Mouse (Mus musculus) bone marrow macrophage, adult 2 months (primary cell): ENCODE measurements around the gene Cd164. TPM values are rescaled to one million over a fixed set of nuclear protein-coding genes. Genes with fewer than 3 reads are reported as not detected.

Experiments
- H3K27ac ChIP-seq: 2 replicates; pipeline ENCODE4 v1.5.1; 2012; ENCODE audit warnings: low read depth, low read length; ENCODE audit not compliant: insufficient read depth
- H3K4me1 ChIP-seq: 2 replicates; pipeline ENCODE4 v1.6.1; 2012; ENCODE audit warnings: low read length; ENCODE audit not compliant: control insufficient read depth, insufficient read depth
- H3K4me3 ChIP-seq: 2 replicates; pipeline ENCODE4 v1.5.1; 2012; ENCODE audit warnings: mild to moderate bottlenecking, low read length, moderate library complexity; ENCODE audit not compliant: insufficient read depth
- CTCF ChIP-seq: IDR thresholded peaks from 2 replicates; pipeline ENCODE4 v1.5.1; 2012; ENCODE audit warnings: low read depth, mild to moderate bottlenecking, low read length, moderate library complexity
- POLR2A ChIP-seq: IDR thresholded peaks from 2 replicates; pipeline ENCODE4 v1.6.1; 2012; ENCODE audit warnings: mild to moderate bottlenecking, low read depth, low read length, borderline replicate concordance
- polyA plus RNA-seq: library from polyadenylated mRNA; stranded (reverse); fragments of >200 nt; gene quantifications from 2 replicates; pipeline ENCODE4 v1.2.4, GENCODE M21; 2012; ENCODE audit not compliant: missing spikeins, insufficient read depth, insufficient read length

Gene Cd164
- polyA plus RNA-seq, 1 experiment: 57.3 TPM

- H3K4me3 ChIP-seq: no peak overlapping the region
These were observed 25.4 kb downstream of the Cd164 start for GRCm38 (mm10) chr10:41544481-41545190.

GRCm38 (mm10) chr10:41545224-41545755 lies 26.1 kb downstream of the Cd164 start:
- H3K27ac ChIP-seq: no peak overlapping the region
- TF ChIP-seq CTCF: no peak
- no peak for TF ChIP-seq POLR2A

More at GRCm38 (mm10) chr10:41544481-41545190, 25.4 kb downstream of the Cd164 start:
- H3K4me1 ChIP-seq: peaks cover 2% of the 10 kb centered on the region; the same call in 1 of the 2 replicates
- TF ChIP-seq CTCF: no peak
- no peak for TF ChIP-seq POLR2A
- no peak overlapping the region for H3K27ac ChIP-seq

GRCm38 (mm10) chr10:41546396-41547165 lies 27.4 kb downstream of the Cd164 start:
- TF ChIP-seq CTCF (no peak), POLR2A (no peak)
- H3K4me3 ChIP-seq: no peak overlapping the region
- H3K27ac ChIP-seq: no peak overlapping the region
- peaks cover 2% of the 10 kb centered on the region; the same call in 1 of the 2 replicates for H3K4me1 ChIP-seq

More at GRCm38 (mm10) chr10:41545224-41545755, 26.1 kb downstream of the Cd164 start:
- Histone ChIP-seq H3K4me1 (peaks cover 2% of the 10 kb centered on the region; the same call in 1 of the 2 replicates), H3K4me3 (no peak overlapping the region)

- H3K4me1 ChIP-seq: no peaks in the 10 kb centered on the region
- H3K4me3 ChIP-seq: no peak overlapping the region
- H3K27ac ChIP-seq: no peak overlapping the region
- no peak for TF ChIP-seq POLR2A
- no peak for TF ChIP-seq CTCF
These were observed 31.5 kb downstream of the Cd164 start for GRCm38 (mm10) chr10:41550711-41551110.

GRCm38 (mm10) chr10:41552319-41552718 lies 33.1 kb downstream of the Cd164 start:
- TF ChIP-seq CTCF: no peak
- no peak for TF ChIP-seq POLR2A

GRCm38 (mm10) chr10:41552847-41553589 lies 33.8 kb downstream of the Cd164 start:
- Histone ChIP-seq H3K4me3 (no peak overlapping the region), H3K4me1 (no peaks in the 10 kb centered on the region), H3K27ac (no peak overlapping the region)
- TF ChIP-seq CTCF (no peak), POLR2A (no peak)

More at GRCm38 (mm10) chr10:41552319-41552718, 33.1 kb downstream of the Cd164 start:
- Histone ChIP-seq H3K4me3 (no peak overlapping the region), H3K27ac (no peak overlapping the region), H3K4me1 (no peaks in the 10 kb centered on the region)

GRCm38 (mm10) chr10:41553711-41554110 lies 34.5 kb downstream of the Cd164 start:
- H3K27ac ChIP-seq: no peak overlapping the region

GRCm38 (mm10) chr10:41555081-41555480 lies 35.9 kb downstream of the Cd164 start:
- H3K27ac ChIP-seq: no peak overlapping the region
- no peaks in the 10 kb centered on the region for H3K4me1 ChIP-seq
- H3K4me3 ChIP-seq: no peak overlapping the region
- TF ChIP-seq CTCF (no peak), POLR2A (no peak)

More at GRCm38 (mm10) chr10:41553711-41554110, 34.5 kb downstream of the Cd164 start:
- H3K4me1 ChIP-seq: no peaks in the 10 kb centered on the region
- H3K4me3 ChIP-seq: no peak overlapping the region
- no peak for TF ChIP-seq POLR2A
- TF ChIP-seq CTCF: no peak

GRCm38 (mm10) chr10:41558401-41558800 lies 39.2 kb downstream of the Cd164 start:
- Histone ChIP-seq H3K27ac (no peak overlapping the region), H3K4me3 (no peak overlapping the region), H3K4me1 (no peaks in the 10 kb centered on the region)
- TF ChIP-seq POLR2A (no peak), CTCF (no peak)
